Mouse (Mus musculus) lung, postnatal 0 days (tissue): ENCODE measurements at regions not wholly inside any gene's neighbourhood (a gene's known extent, or its start where the extent isn't known, plus 50 kb on each side); places are given as distances from the start of the nearest gene placed in this dataset.

Experiments
- ATAC-seq: fragments of 200-750 bp; cut with Nextera tagmentation; 2 replicates; pipeline ENCODE4 v1.8.0; 2017; ENCODE audit warnings: moderate library complexity
- DNase-seq: peaks from one replicate; pipeline ENCODE4 v3.0.0-alpha.2; 2016; ENCODE audit warnings: low spot score
- H3K27ac ChIP-seq: fragments of 300-500 bp; sonication (generic); 2 replicates; pipeline ENCODE4 v1.5.1; 2014; ENCODE audit warnings: antibody characterized with exemption, mild to moderate bottlenecking, low read length, mixed read lengths
- H3K27me3 ChIP-seq: fragments of 300-500 bp; sonication (generic); replicated peaks from 2 replicates; pipeline ENCODE4 v1.6.1; 2014; ENCODE audit warnings: low read length, mixed read lengths; ENCODE audit not compliant: insufficient read depth
- H3K36me3 ChIP-seq: fragments of 300-500 bp; sonication (generic); 2 replicates; pipeline ENCODE4 v1.6.1; 2014; ENCODE audit warnings: low read length, mixed read lengths; ENCODE audit not compliant: insufficient read depth
- H3K4me1 ChIP-seq: fragments of 300-500 bp; sonication (generic); 2 replicates; pipeline ENCODE4 v1.6.1; 2014; ENCODE audit warnings: antibody characterized with exemption, low read depth, low read length, mixed read lengths; ENCODE audit not compliant: insufficient read depth
- H3K4me2 ChIP-seq: fragments of 300-500 bp; sonication (generic); replicated peaks from 2 replicates; pipeline ENCODE4 v1.6.1; 2014; ENCODE audit warnings: low read depth, mild to moderate bottlenecking, low read length, moderate library complexity, mixed read lengths
- H3K4me3 ChIP-seq: fragments of 300-500 bp; sonication (generic); 2 replicates; pipeline ENCODE4 v1.5.1; 2014; ENCODE audit warnings: low read depth, low read length
- H3K9ac ChIP-seq: fragments of 300-500 bp; sonication (generic); replicated peaks from 2 replicates; pipeline ENCODE4 v1.6.1; 2014; ENCODE audit warnings: low read depth, mild to moderate bottlenecking
- H3K9me3 ChIP-seq: fragments of 300-500 bp; sonication (generic); 2 replicates; pipeline ENCODE4 v1.6.1; 2016; ENCODE audit warnings: low read length, mixed read lengths
- CTCF ChIP-seq: IDR thresholded peaks from 2 replicates; pipeline ENCODE4 v1.5.1; 2016; ENCODE audit warnings: antibody characterized with exemption, mild to moderate bottlenecking
- EP300 ChIP-seq: IDR thresholded peaks from 2 replicates; pipeline ENCODE4 v1.6.1; 2016; ENCODE audit warnings: antibody characterized with exemption, mild to moderate bottlenecking, control low read depth
- WGBS: fragments of 180-500 bp; shearing (Covaris S2); extraction: QIAGEN DNeasy Blood & Tissue Kit; methylation state at CpG from one replicate; pipeline ENCODE4 v1.1.7; 2014; 5-methylcytosine and 5-hydroxymethylcytosine counted together

GRCm38 (mm10) chr16:89632114-89632622, 61.2 kb upstream of the Krtap11-1 start:
- Histone ChIP-seq H3K4me3 (no peak overlapping the region), H3K4me1 (no peaks in the 10 kb centered on the region), H3K27me3 (no peaks in the 10 kb centered on the region), H3K9me3 (no peaks in the 10 kb centered on the region), H3K9ac (no peak overlapping the region), H3K4me2 (no peak overlapping the region), H3K27ac (no peak overlapping the region), H3K36me3 (no peaks in the 10 kb centered on the region)
- no peak for DNase-seq
- TF ChIP-seq CTCF: no peak
- no peak for TF ChIP-seq EP300
- ATAC-seq: no peak
- WGBS: 30% methylated on average over 6 of the region's 6 CpGs

DNA sequence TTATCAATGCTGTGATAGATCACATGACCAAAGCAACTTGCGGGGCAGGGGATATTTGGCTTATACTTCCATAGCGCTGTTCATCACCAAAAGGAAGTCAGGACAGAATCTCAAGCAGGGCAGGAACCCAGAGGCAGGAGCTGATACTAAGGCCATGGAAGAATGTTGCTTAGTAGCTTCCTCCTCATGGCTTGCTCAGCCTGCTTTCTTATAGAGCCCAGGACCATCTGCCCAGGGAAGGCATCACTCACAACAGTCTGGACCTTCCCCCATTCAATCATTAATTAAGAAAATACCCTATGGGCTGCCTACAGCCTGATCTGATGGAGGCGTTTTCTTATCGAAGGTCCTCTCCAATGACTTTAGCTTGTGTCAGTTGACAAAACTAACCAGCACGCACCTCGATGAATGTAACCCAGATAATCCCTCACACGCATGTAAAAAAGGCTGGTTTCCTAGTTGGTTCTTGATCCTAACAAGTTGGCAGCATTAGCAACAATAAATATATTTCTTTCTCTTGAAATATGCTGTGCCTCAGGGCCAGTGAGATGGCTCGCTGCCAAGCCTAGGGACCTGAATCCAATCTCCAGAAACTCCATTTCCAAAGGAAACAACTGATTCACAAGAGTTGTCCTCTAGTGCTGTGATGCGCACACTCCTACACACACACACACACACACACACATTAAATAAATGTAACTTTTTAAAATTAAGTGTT, 60.6 kb upstream of the Krtap11-1 start:
- Histone ChIP-seq H3K4me3 (no peak overlapping the region), H3K4me1 (no peaks in the 10 kb centered on the region), H3K9me3 (no peaks in the 10 kb centered on the region), H3K27ac (no peak overlapping the region), H3K36me3 (no peaks in the 10 kb centered on the region), H3K4me2 (no peak overlapping the region), H3K9ac (no peak overlapping the region), H3K27me3 (no peaks in the 10 kb centered on the region)
- no peak for TF ChIP-seq EP300
- no peak for TF ChIP-seq CTCF
- ATAC-seq (no peak), DNase-seq (no peak)
- WGBS: 88% methylated on average over 9 of the region's 9 CpGs

DNA sequence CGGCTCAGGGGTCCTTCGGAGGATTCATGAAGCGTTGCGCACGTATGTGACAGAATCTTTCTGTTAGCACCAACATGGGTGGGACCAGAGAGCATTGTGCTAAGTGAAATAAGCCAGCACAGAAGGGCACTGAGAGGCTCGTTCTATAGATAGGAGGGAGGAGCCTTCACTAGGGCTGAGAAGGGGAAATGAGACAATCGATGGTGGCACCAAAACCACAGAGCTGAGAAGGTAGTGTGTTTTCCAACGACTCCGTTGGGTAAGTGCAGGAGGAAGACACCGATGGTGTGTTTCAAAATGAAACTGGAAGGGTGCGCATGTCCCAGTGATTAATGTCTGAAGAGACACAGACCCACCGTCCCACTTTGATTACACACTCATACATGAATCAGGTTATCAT, 54.7 kb upstream of the Krtap11-1 start:
- H3K9me3 ChIP-seq: no peaks in the 10 kb centered on the region
- H3K36me3 ChIP-seq: no peaks in the 10 kb centered on the region
- no peak overlapping the region for H3K4me2 ChIP-seq
- no peaks in the 10 kb centered on the region for H3K4me1 ChIP-seq
- ATAC-seq: no peak
- H3K9ac ChIP-seq: no peak overlapping the region
- TF ChIP-seq CTCF (no peak), EP300 (no peak)
- no peak overlapping the region for H3K27ac ChIP-seq
- 84% methylated on average over 12 of the region's 12 CpGs for WGBS
- H3K4me3 ChIP-seq: no peak overlapping the region
- no peak for DNase-seq
- no peaks in the 10 kb centered on the region for H3K27me3 ChIP-seq

DNA sequence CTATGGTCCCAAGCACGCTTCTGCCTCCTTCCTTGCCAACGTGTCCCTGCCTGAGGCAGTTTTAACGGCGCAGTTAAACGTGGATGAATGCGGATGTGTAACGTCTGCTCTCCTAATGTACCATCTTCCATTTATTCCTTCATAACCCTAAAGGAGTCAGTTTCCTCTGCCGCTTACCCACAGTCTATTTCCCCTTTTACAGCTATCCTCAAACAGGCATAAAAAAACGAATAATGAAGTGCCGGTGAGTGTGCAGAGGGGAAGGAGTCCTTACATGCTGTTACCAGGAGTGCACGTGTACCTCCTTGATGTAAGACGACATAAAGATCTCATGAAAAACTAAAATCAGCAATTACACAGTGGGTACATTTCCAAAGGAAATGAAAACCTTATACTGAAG, 54.3 kb upstream of the Krtap11-1 start:
- H3K27me3 ChIP-seq: no peaks in the 10 kb centered on the region
- H3K36me3 ChIP-seq: no peaks in the 10 kb centered on the region
- ATAC-seq (no peak), DNase-seq (no peak)
- TF ChIP-seq EP300 (no peak), CTCF (no peak)
- H3K9ac ChIP-seq: no peak overlapping the region
- H3K27ac ChIP-seq: no peak overlapping the region
- H3K4me2 ChIP-seq: no peak overlapping the region
- no peaks in the 10 kb centered on the region for H3K4me1 ChIP-seq
- no peak overlapping the region for H3K4me3 ChIP-seq
- 88% methylated on average over 12 of the region's 12 CpGs for WGBS
- H3K9me3 ChIP-seq: no peaks in the 10 kb centered on the region
